Mouse (Mus musculus): ENCODE results near the gene C130074G19Rik.

DNA sequence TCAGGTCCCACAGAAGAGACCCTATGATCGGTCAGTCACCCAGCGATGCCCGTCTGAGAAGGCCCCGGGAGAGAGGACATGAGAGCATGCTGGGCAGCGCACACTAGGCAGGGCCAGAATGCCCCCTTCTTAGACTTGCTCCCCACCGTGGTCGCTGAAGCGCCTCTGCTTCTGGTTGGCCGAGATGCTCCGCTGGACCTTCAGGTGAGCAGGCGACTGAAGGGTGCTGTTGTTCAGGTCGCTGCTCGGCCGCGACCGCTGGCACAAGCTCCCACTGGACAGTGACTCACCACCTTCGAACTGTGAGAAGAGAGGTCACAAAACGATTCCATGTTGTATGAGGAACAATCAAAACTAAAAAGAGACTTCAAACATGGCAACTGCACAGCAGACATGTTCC lies 29.3 kb upstream of the C130074G19Rik start:
- TF ChIP-seq POLR2A (IDR thresholded peaks at IDR 0.05; ENCODE audit: borderline replicate concordance, insufficient read depth, low read length) (no peak), CTCF (IDR thresholded peaks at IDR 0.05; ENCODE audit: borderline replicate concordance, insufficient read depth, low read depth, low read length) (no peak)

All from cerebellum, adult 2 months (tissue).